Mouse (Mus musculus): Measurements from ENCODE around the gene Zdhhc19.

Zdhhc19 gene

DNA sequence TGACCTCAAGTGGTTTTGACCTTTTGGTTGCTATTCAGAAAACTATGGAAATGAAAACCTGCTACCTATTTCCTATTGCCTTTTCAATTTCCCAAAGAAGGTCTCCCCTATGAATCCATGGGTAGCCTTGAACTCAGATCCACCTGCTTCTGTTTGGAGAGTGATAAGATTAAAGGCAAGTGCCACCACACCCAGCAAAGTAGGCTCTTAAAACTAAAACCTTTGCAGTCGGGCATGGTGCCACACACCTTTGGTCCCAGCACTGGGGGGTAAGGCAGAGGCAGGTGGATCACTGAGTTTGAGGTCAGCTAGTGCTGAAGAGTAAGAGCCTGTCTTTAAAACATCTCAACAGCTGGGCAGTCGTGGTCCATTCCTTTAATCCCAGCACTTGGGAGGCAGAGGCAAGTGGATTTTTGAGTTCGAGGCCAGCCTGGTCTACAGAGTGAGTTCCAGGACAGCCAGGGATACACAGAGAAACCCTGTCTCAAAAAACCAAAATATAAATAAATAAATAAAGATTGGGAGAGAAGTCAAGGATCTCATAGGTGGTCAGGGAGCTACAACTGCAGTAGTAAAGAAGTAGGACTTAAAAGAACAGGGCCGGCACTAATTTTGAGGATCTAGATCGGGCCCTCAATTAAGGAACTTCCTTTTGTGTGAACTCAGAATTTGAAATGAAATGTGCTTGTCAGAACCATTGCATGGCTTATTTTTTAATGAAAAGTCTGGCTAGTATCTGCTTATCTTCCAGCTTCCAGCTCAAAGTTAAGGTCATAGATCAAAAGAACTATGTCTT lies 114.6 kb downstream of the Zdhhc19 start:
- peak; percentile 19 for DNase-seq
